Mouse (Mus musculus) limb, embryonic 15.5 days (tissue): Measurements from ENCODE around the gene Mri1. TPM values are rescaled to one million over a fixed set of nuclear protein-coding genes. Genes with fewer than 3 reads are reported as not detected.

Experiments
- ATAC-seq: fragments of 200-750 bp; cut with Nextera tagmentation; 2 replicates; pipeline ENCODE4 v1.8.0; 2017; ENCODE audit warnings: low read depth, moderate TSS enrichment; ENCODE audit not compliant: insufficient number of reproducible peaks, low FRiP score, low TSS enrichment
- H3K27ac ChIP-seq: fragments of 300-500 bp; sonication (generic); 2 replicates; pipeline ENCODE4 v1.5.1; 2015; ENCODE audit warnings: moderate library complexity, mild to moderate bottlenecking, inconsistent platforms
- H3K27me3 ChIP-seq: fragments of 300-500 bp; sonication (generic); 2 replicates; pipeline ENCODE4 v1.6.1; 2015; ENCODE audit warnings: inconsistent platforms
- H3K36me3 ChIP-seq: fragments of 300-500 bp; sonication (generic); 2 replicates; pipeline ENCODE4 v1.6.1; 2015; ENCODE audit warnings: inconsistent platforms
- H3K4me1 ChIP-seq: fragments of 300-500 bp; sonication (generic); 2 replicates; pipeline ENCODE4 v1.6.1; 2015; ENCODE audit warnings: inconsistent platforms
- H3K4me2 ChIP-seq: fragments of 300-500 bp; sonication (generic); 2 replicates; pipeline ENCODE4 v1.6.1; 2015; ENCODE audit warnings: mild to moderate bottlenecking, inconsistent platforms
- H3K4me3 ChIP-seq: fragments of 300-500 bp; sonication (generic); 2 replicates; pipeline ENCODE4 v1.5.1; 2015; ENCODE audit warnings: mild to moderate bottlenecking, inconsistent platforms
- H3K9ac ChIP-seq: fragments of 300-500 bp; sonication (generic); 2 replicates; pipeline ENCODE4 v1.6.1; 2015; ENCODE audit warnings: inconsistent platforms
- H3K9me3 ChIP-seq: fragments of 300-500 bp; sonication (generic); 2 replicates; pipeline ENCODE4 v1.6.1; 2016; ENCODE audit warnings: inconsistent platforms
- WGBS: fragments of 180-500 bp; shearing (Covaris S2); methylation state at CpG from one replicate; pipeline ENCODE4 v1.1.7; 2015; 5-methylcytosine and 5-hydroxymethylcytosine counted together
- polyA plus RNA-seq: library from polyadenylated mRNA; unstranded; fragments of >200 nt; fragmentation: Nextera tagmentation; extraction: Ambion mirVana; gene quantifications from 2 replicates; pipeline ENCODE4 v1.2.1, GENCODE M21; 2015

Mri1 gene
- polyA plus RNA-seq, 1 experiment from 2014 or later = 62.0 TPM

- Histone ChIP-seq H3K9ac (peak within 1 kb of the TSS; percentile 67), H3K4me3 (peak within 1 kb of the TSS; percentile 84), H3K4me1 (peaks cover 8% of the 10 kb centered on the region), H3K27ac (peak within 1 kb of the TSS; percentile 71), H3K27me3 (no peaks in the 10 kb centered on the region), H3K36me3 (peaks cover 19% of the 10 kb centered on the region), H3K9me3 (no peaks in the 10 kb centered on the region), H3K4me2 (peak within 1 kb of the TSS; percentile 79)
- WGBS = under 1% methylated on average over 44 of the region's 44 CpGs
- ATAC-seq = peak; percentile 98
Measured at GRCm38 (mm10) chr8:84269950-84270773, 13.0 kb upstream of the Mri1 start, which contains the start of gene Ccdc130. Ccdc130 (minus strand) TSS chr8:84270380.

GRCm38 (mm10) chr8:84261098-84261497, 4.0 kb upstream of the Mri1 start:
- Histone ChIP-seq H3K9me3 (no peaks in the 10 kb centered on the region), H3K27ac (no peak overlapping the region), H3K36me3 (peaks cover 78% of the 10 kb centered on the region), H3K9ac (no peak overlapping the region), H3K4me2 (no peak overlapping the region), H3K4me3 (no peak overlapping the region), H3K27me3 (no peaks in the 10 kb centered on the region), H3K4me1 (peaks cover 14% of the 10 kb centered on the region)
- ATAC-seq = no peak
- 90% methylated on average over 4 of the region's 4 CpGs for WGBS

GRCm38 (mm10) chr8:84256458-84256821, 686 bp downstream of the Mri1 start:
- Histone ChIP-seq H3K4me2 (peak overlapping the region; percentile 86), H3K27me3 (no peaks in the 10 kb centered on the region), H3K4me1 (peaks cover 17% of the 10 kb centered on the region), H3K36me3 (peaks cover 74% of the 10 kb centered on the region), H3K27ac (peak overlapping the region; percentile 85), H3K4me3 (peak overlapping the region; percentile 64), H3K9me3 (no peaks in the 10 kb centered on the region), H3K9ac (peak overlapping the region; percentile 67)
- no peak for ATAC-seq
- WGBS = 10% methylated on average over 6 of the region's 6 CpGs

- H3K36me3 ChIP-seq = peaks cover 74% of the 10 kb centered on the region
- peak overlapping the region; percentile 86 for H3K4me2 ChIP-seq
- ATAC-seq = no peak
- peaks cover 17% of the 10 kb centered on the region for H3K4me1 ChIP-seq
- 74% methylated on average over 3 of the region's 3 CpGs for WGBS
- peak overlapping the region; percentile 64 for H3K4me3 ChIP-seq
- no peaks in the 10 kb centered on the region for H3K27me3 ChIP-seq
- no peak overlapping the region for H3K9ac ChIP-seq
- H3K9me3 ChIP-seq = no peaks in the 10 kb centered on the region
- peak overlapping the region; percentile 85 for H3K27ac ChIP-seq
Measured at GRCm38 (mm10) chr8:84255858-84256257, 1.3 kb downstream of the Mri1 start.

- Histone ChIP-seq H3K4me1 (no peaks in the 10 kb centered on the region; the same call in 1 of the 2 replicates), H3K4me2 (peak within 1 kb of the TSS; percentile 69), H3K9ac (peak within 1 kb of the TSS; percentile 84), H3K4me3 (peak within 1 kb of the TSS; percentile 93), H3K36me3 (peaks cover 76% of the 10 kb centered on the region), H3K9me3 (no peaks in the 10 kb centered on the region), H3K27me3 (no peaks in the 10 kb centered on the region), H3K27ac (peak within 1 kb of the TSS; percentile 89)
- WGBS = 3% methylated on average over 52 of the region's 52 CpGs
- peak; percentile 87 for ATAC-seq
Measured at GRCm38 (mm10) chr8:84249257-84250170, 7.6 kb downstream of the Mri1 start, which contains the start of gene D8Ertd738e. D8Ertd738e (minus strand) TSS chr8:84249719.

GRCm38 (mm10) chr8:84241821-84242220, 15.3 kb downstream of the Mri1 start:
- 0 out of 2 replicates have a peak overlapping the region, but pooled peaks have one; percentile 2 for H3K27ac ChIP-seq
- peaks cover 33% of the 10 kb centered on the region for H3K36me3 ChIP-seq
- H3K27me3 ChIP-seq = no peaks in the 10 kb centered on the region
- WGBS = 37% methylated on average over 2 of the region's 2 CpGs
- no peak overlapping the region for H3K4me2 ChIP-seq
- H3K9ac ChIP-seq = no peak overlapping the region
- H3K9me3 ChIP-seq = no peaks in the 10 kb centered on the region
- H3K4me1 ChIP-seq = peaks cover 17% of the 10 kb centered on the region
- ATAC-seq = no peak
- H3K4me3 ChIP-seq = no peak overlapping the region

- H3K36me3 ChIP-seq = peaks cover 26% of the 10 kb centered on the region
- no peak for ATAC-seq
- no peak overlapping the region for H3K9ac ChIP-seq
- 51% methylated on average over 6 of the region's 6 CpGs for WGBS
- H3K4me3 ChIP-seq = no peak overlapping the region
- peaks cover 18% of the 10 kb centered on the region for H3K4me1 ChIP-seq
- H3K27me3 ChIP-seq = no peaks in the 10 kb centered on the region
- H3K9me3 ChIP-seq = no peaks in the 10 kb centered on the region
- no peak overlapping the region for H3K4me2 ChIP-seq
- H3K27ac ChIP-seq = peak overlapping the region; percentile 2; the same call in 1 of the 2 replicates
Measured at GRCm38 (mm10) chr8:84241167-84241566, 16.0 kb downstream of the Mri1 start.

GRCm38 (mm10) chr8:84237542-84238229, 19.4 kb downstream of the Mri1 start:
- H3K4me3 ChIP-seq = peak overlapping the region; percentile 93
- ATAC-seq = no peak; the same call in 1 of the 2 replicates
- H3K27ac ChIP-seq = peak overlapping the region; percentile 87
- peak overlapping the region; percentile 53 for H3K4me2 ChIP-seq
- 11% methylated on average over 19 of the region's 19 CpGs for WGBS
- H3K36me3 ChIP-seq = peaks cover 10% of the 10 kb centered on the region
- no peaks in the 10 kb centered on the region for H3K9me3 ChIP-seq
- no peaks in the 10 kb centered on the region for H3K27me3 ChIP-seq
- H3K9ac ChIP-seq = peak overlapping the region; percentile 51
- H3K4me1 ChIP-seq = peaks cover 36% of the 10 kb centered on the region

GRCm38 (mm10) chr8:84236998-84237473, 20.1 kb downstream of the Mri1 start, which contains the start of gene Zswim4:
Zswim4 (minus strand) TSS chr8:84237055.
- peak within 1 kb of the TSS; percentile 66 for H3K4me2 ChIP-seq
- 1% methylated on average over 35 of the region's 35 CpGs for WGBS
- peaks cover 17% of the 10 kb centered on the region for H3K36me3 ChIP-seq
- no peaks in the 10 kb centered on the region for H3K9me3 ChIP-seq
- peak; percentile 99 for ATAC-seq
- peak within 1 kb of the TSS; percentile 87 for H3K27ac ChIP-seq
- H3K9ac ChIP-seq = peak within 1 kb of the TSS; percentile 96
- no peaks in the 10 kb centered on the region for H3K27me3 ChIP-seq
- H3K4me3 ChIP-seq = peak within 1 kb of the TSS; percentile 93
- peaks cover 33% of the 10 kb centered on the region for H3K4me1 ChIP-seq

- Histone ChIP-seq H3K4me2 (peak overlapping the region; percentile 66), H3K9ac (peak overlapping the region; percentile 96), H3K27me3 (no peaks in the 10 kb centered on the region), H3K4me3 (peak overlapping the region; percentile 93), H3K9me3 (no peaks in the 10 kb centered on the region), H3K27ac (peak overlapping the region; percentile 78), H3K4me1 (peaks cover 29% of the 10 kb centered on the region), H3K36me3 (peaks cover 22% of the 10 kb centered on the region)
- ATAC-seq = no peak; the same call in 1 of the 2 replicates
- under 1% methylated on average over 28 of the region's 30 CpGs for WGBS
Measured at GRCm38 (mm10) chr8:84236410-84236997, 20.6 kb downstream of the Mri1 start.
